Mouse (Mus musculus) Patski (cell line): ENCODE data around the gene Asb4. TPM values are rescaled to one million over a fixed set of nuclear protein-coding genes. Genes with fewer than 3 reads are reported as not detected.

Experiments
- ATAC-seq: fragments of 100-300 bp; one replicate; pipeline ENCODE4 v1.8.0; 2021
- CTCF ChIA-PET: fragments of 350-600 bp; sonication (Branson Sonifier 250); formaldehyde crosslinking; loops from one replicate; lab custom pipeline; 2022; ENCODE audit warnings: inconsistent platforms; lab: Charles Lee
- POLR2A ChIA-PET: fragments of 350-600 bp; sonication (Branson Sonifier 250); formaldehyde crosslinking; loops from one replicate; lab custom pipeline; 2022; ENCODE audit warnings: antibody characterized with exemption, inconsistent platforms; lab: Charles Lee
- DNase-seq: peaks from one replicate; pipeline ENCODE4 v3.0.0-alpha.2; 2011; ENCODE audit warnings: low read depth, low spot score
- H3K27me3 ChIP-seq: fragments of 371-371 bp; one replicate; pipeline ENCODE4 v1.5.1; 2021
- CTCF ChIP-seq: fragments of 100-300 bp; IDR thresholded peaks from one replicate; pipeline ENCODE4 v1.5.1; 2021
- in situ Hi-C: fragments of 300-500 bp; cut with MboI; formaldehyde crosslinking; loops from 3 replicates; pipeline ENCODE4 v1.11.1; 2018; ENCODE audit warnings: low pct_unique_long_range_greater_than_20kb, mixed read lengths
- polyA plus RNA-seq: library from polyadenylated mRNA; unstranded; gene quantifications from one replicate; pipeline ENCODE4 v1.2.3, GENCODE M21; 2021

Gene Asb4
- polyA plus RNA-seq, 1 experiment from 2014 or later, result not detected

DNA sequence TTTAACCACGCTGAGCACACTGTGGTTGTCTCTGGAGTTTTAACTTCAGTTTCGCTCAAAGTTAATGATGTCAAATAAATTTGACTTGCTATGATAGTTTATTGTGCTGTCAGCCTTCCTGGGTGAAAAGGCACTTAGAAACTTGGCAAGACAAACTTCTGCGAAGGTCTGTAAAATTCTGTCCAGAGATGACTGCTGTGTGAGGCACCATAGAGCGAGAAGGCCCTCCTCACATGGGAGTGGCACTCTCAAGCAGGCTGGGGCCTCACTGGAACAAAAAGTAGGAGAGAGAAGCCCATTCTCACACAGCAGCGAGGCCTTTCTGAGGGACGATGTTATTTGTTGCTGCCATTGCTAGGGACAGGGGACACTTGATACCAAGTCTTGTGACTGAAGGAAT lies 58.0 kb downstream of the Asb4 start:
- no peak for ATAC-seq
- ChIA-PET CTCF (interaction anchor here (1.2 to 4.5 kb wide), 3 partner anchors 9 to 148 kb away, joined by 5 to 19 read pairs (median 6); no protein-coding TSS in a partner anchor), POLR2A (no interaction called here)
- no peaks in the 10 kb centered on the region for H3K27me3 ChIP-seq
- no peak for DNase-seq
- in situ Hi-C loops, result loop anchor here (25.0 kb wide), 1 partner anchor 771 kb away; the partner anchor contains the start of gene Slc25a13
- no peak for TF ChIP-seq CTCF

DNA sequence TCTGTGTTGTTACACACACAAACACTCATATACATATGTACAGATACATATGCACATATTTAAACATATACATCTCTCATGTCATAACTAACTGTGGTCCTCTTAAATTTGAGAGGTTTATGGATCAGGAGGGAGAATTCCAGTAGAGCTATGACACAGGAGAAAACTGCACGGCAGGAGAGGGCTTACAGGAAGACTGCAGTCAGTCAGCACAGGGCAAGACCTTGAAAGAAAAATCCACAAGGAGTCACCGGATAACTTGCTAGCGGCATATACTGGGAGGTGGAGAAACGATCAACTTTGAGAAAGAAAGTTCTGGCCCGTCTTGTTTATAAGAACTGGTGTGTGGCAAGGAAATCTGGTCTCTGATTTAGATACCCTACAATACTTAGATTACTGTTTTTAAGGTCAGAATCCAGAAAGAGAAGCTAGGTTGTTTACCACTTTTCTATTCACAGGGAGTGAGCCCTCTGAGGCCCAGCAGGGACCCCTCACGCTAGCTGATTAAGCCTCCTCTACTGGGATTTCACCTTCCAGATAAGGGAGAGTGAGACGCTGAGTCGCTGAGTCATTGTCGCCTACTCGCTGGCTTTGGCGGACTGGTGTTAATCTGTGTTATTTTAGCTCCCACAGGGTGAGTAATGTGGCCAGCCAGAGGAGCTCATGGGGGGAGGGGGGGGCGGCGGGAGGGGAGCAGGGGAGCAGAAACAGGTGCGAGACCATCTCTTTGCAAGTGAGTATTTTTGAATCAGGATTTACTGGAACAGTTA lies 59.3 kb downstream of the Asb4 start:
- H3K27me3 ChIP-seq, result no peaks in the 10 kb centered on the region
- in situ Hi-C loops, result loop anchor here (25.0 kb wide), 1 partner anchor 770 kb away; the partner anchor contains the start of gene Slc25a13
- CTCF ChIA-PET, result interaction anchor here (1.2 to 4.5 kb wide), 3 partner anchors 11 to 147 kb away, joined by 5 to 19 read pairs (median 6); no protein-coding TSS in a partner anchor
- peak; percentile 90 for ATAC-seq
- POLR2A ChIA-PET, result no interaction called here
- DNase-seq, result peak; percentile 66
- TF ChIP-seq CTCF, result no peak

DNA sequence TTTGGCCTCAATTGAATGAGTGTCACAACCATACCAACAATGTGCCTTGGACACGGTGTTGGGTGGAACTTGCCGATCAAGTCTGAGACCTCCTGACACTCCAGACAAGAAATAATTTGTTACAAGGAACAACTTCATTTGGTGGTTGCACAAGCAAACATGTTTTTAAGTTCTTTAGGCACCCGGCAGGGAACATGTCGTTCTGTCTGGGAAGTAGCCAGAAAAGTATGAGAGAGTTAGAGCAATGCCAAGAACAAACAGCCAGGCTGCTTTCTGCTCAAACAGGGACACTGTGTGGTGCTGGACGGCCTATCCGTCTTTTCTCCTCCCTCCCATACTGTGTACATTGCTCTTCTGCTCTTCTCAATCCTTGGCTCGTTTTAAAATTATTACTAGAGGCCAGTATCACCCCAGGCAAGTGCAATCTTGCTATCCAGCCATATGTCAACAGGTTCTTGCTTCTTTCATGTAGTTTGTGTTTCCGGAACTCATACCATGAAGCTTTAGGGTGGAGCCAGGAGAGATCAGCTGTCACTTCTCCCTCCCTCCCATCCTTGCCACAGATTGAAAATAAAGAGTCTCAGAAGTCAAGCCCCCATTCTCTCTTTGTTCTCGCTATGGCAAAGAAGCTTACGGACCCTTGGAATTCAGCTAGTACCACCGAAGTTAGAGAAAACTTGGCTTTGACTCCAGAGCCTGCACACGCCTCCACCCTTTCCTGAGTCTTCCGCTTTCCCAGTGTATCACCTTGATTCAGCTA lies 60.1 kb downstream of the Asb4 start:
- POLR2A ChIA-PET, result interaction anchor here (0.6 kb wide), 1 partner anchor 538 kb away, joined by 3 read pairs; no protein-coding TSS in a partner anchor
- ATAC-seq (peak; percentile 11), DNase-seq (peak; percentile 28)
- in situ Hi-C loops, result loop anchor here (25.0 kb wide), 1 partner anchor 769 kb away; the partner anchor contains the start of gene Slc25a13
- TF ChIP-seq CTCF, result no peak
- CTCF ChIA-PET, result interaction anchor here (4.5 kb wide), 1 partner anchor 11 kb away, joined by 19 read pairs; no protein-coding TSS in a partner anchor
- H3K27me3 ChIP-seq, result no peaks in the 10 kb centered on the region

DNA sequence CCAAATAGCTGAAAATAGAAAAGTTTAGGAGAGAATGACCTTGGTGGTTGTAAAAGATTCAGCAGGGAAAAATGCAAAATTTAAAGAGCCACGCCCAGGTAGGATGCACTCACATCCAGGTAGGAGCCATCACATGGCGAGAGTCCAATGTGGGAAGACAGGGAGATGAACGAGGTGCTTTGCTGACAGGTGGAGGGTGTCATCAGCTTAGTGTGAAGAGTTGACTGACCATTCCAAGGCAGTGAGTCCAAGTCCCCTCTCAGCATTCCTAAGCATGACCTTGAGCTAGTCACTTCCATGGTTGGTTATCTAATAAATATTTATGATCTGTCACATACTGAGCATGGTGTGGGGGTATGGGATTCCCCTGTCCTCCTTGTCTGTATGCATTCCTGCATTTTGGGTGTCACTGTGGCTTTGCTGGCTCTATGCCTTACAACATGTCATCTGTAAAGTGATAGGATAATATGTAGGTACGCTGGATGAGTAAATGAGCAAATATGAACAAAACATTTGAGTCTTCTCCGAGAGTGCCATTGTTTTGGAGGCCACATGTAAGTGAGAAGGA lies 61.2 kb downstream of the Asb4 start:
- in situ Hi-C loops, result loop anchor here (25.0 kb wide), 1 partner anchor 768 kb away; the partner anchor contains the start of gene Slc25a13
- ATAC-seq, result no peak
- DNase-seq, result no peak
- TF ChIP-seq CTCF, result no peak
- ChIA-PET POLR2A (interaction anchor here (0.6 kb wide), 1 partner anchor 539 kb away, joined by 3 read pairs; no protein-coding TSS in a partner anchor), CTCF (interaction anchor here (0.7 to 4.5 kb wide), 2 partner anchors 12 to 16 kb away, joined by 3 to 19 read pairs; no protein-coding TSS in a partner anchor)
- H3K27me3 ChIP-seq, result no peaks in the 10 kb centered on the region

DNA sequence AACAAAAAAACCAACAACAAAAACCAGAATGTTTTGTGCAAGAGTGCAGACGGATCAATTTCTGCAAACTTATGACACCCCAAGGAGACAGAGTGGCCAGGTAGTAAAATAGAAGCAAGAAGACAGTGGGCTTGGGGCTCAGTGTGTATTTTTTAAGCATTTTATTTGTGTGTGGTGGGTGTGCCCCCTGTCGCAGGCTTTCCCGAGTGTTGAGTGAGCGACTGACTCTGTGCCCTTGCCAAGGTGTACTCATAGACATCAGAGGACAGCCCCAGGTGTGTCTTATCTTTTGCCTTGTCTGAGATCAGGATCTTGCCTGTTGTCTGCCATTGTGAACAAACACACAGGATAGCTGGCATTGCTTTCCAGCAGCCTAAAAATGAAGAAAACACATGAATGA lies 63.8 kb downstream of the Asb4 start:
- in situ Hi-C loops, result loop anchor here (5.0 to 25.0 kb wide), 2 partner anchors 55 to 765 kb away; partner anchors contain the start of gene Slc25a13
- POLR2A ChIA-PET, result no interaction called here
- no peak for TF ChIP-seq CTCF
- CTCF ChIA-PET, result no interaction called here
- DNase-seq (no peak), ATAC-seq (no peak)
- no peaks in the 10 kb centered on the region for H3K27me3 ChIP-seq

DNA sequence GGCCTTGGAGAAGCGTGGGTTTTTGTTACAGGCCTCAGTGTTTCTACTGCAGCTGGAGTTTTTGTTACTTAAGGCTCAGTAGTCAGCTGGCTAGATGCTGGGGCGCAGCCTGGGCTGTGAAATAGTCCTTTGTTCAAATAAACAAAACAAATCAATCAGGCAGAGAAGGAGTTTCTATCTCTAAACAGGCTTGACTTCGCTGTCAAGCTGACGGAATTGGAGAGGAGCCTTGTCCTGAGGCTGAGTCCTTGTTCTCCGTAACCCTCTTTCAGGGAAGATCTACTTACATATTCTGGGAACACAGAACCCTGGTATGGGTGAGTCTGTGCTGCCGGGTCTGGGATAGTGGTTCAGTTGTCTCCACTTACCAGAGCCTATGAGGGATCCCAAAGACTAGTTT lies 64.4 kb downstream of the Asb4 start:
- CTCF ChIA-PET, result no interaction called here
- ATAC-seq (no peak), DNase-seq (no peak)
- in situ Hi-C loops, result loop anchor here (5.0 to 25.0 kb wide), 2 partner anchors 55 to 765 kb away; partner anchors contain the start of gene Slc25a13
- TF ChIP-seq CTCF, result no peak
- POLR2A ChIA-PET, result no interaction called here
- no peaks in the 10 kb centered on the region for H3K27me3 ChIP-seq

DNA sequence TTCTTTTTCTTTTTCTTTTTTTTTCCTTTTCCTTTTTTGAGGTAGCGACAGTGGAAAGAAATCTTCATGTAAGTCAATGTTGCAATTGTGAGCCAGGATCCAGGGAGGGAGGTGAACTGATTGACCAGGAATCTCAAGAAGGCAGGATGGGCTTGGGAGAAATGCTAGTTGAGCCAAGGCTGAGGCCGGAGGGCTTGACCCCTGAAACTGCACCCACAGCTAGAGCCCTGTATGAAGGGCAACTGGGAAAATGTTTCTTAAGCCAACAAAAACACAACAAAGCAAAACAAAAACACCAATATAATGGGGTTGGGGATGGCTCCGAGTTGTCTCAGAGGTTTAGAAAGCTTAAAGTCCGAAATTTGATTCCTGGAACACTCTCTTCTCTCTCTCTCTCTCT lies 65.2 kb downstream of the Asb4 start:
- CTCF ChIA-PET, result no interaction called here
- no peaks in the 10 kb centered on the region for H3K27me3 ChIP-seq
- no peak for DNase-seq
- in situ Hi-C loops, result loop anchor here (5.0 to 25.0 kb wide), 2 partner anchors 54 to 764 kb away; partner anchors contain the start of gene Slc25a13
- POLR2A ChIA-PET, result no interaction called here
- no peak for TF ChIP-seq CTCF
- no peak for ATAC-seq

DNA sequence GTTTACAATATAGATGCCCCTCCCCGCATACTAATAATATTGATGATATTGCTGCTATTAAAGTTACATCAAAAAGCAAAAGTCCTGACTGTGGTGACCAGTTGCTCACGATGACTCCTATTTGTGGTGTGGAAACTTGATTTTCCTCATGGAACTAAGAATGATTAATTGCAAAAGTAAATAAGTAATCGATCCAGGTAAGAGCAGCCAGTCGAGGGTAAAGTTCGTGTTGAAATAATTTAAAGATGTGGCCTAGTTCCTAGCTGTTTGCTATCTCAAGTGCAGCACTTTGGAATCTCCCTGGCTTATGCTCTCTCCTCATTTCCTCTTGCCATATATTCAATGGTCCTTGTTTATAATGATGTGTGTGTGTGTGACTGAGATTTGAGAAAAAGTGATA lies 66.7 kb downstream of the Asb4 start:
- no peak for ATAC-seq
- TF ChIP-seq CTCF, result no peak
- POLR2A ChIA-PET, result no interaction called here
- in situ Hi-C loops, result loop anchor here (5.0 to 25.0 kb wide), 2 partner anchors 52 to 762 kb away; partner anchors contain the start of gene Slc25a13
- H3K27me3 ChIP-seq, result no peaks in the 10 kb centered on the region
- CTCF ChIA-PET, result no interaction called here
- no peak for DNase-seq

DNA sequence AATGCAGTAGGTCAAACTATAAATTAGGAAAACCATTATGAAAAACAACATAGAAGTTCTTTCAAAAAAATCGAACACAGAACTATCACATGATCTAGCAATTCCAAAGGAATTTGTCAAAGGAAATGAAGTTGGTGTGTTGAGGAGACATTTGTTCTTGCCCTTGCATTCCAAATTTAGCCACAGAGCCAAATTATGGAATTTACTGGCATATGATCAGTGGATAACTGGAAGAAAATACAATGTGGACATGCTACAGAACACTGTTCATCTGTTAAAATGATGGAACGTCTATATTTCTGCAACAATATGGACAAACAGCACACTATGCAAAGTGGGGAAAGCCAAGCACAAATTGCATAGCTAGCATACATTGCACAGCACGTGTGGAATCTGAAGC lies 72.7 kb downstream of the Asb4 start:
- no peak for TF ChIP-seq CTCF
- CTCF ChIA-PET, result no interaction called here
- POLR2A ChIA-PET, result no interaction called here
- DNase-seq, result no peak
- in situ Hi-C loops, result no loop called here
- no peaks in the 10 kb centered on the region for H3K27me3 ChIP-seq
- ATAC-seq, result no peak
